Mouse (Mus musculus): Measurements from ENCODE around the gene Mllt1. TPM values are rescaled to one million over a fixed set of nuclear protein-coding genes. Genes with fewer than 3 reads are reported as not detected.

Mllt1 gene
- 32.8 and 33.6 TPM in 2 replicates for polyA plus RNA-seq (2011; ENCODE audit: insufficient read length, low read depth, missing spikeins)

- TF ChIP-seq POLR2A (IDR thresholded peaks at IDR 0.05; ENCODE audit: low read depth, low read length) (no peak), CTCF (IDR thresholded peaks at IDR 0.05; ENCODE audit: borderline replicate concordance, insufficient read depth, low read length) (peak; percentile 50; the same call in 1 of the 2 replicates)
- Histone ChIP-seq H3K4me3 (ENCODE audit: insufficient read depth, low read length) (peak within 1 kb of the TSS; percentile 77), H3K4me1 (ENCODE audit: control insufficient read depth, insufficient read depth, low read length) (0 out of 2 replicates have a peak, but pooled peaks cover 2% of the 10 kb centered on the region), H3K27ac (ENCODE audit: insufficient read depth, low read length) (no peak within 1 kb of the TSS)
These were observed at the start of gene Mllt1 for GRCm38 (mm10) chr17:56935363-56936131. TSS of gene Mllt1 (minus strand) at chr17:56935415.

GRCm38 (mm10) chr17:56984886-56985285 is 49.7 kb upstream of the Mllt1 start:
- TF ChIP-seq CTCF (IDR thresholded peaks at IDR 0.05; ENCODE audit: borderline replicate concordance, insufficient read depth, low read length), result no peak
- TF ChIP-seq POLR2A (IDR thresholded peaks at IDR 0.05; ENCODE audit: low read depth, low read length), result no peak
- H3K27ac ChIP-seq (ENCODE audit: insufficient read depth, low read length), result no peak overlapping the region
- H3K4me3 ChIP-seq (ENCODE audit: insufficient read depth, low read length), result no peak overlapping the region
- H3K4me1 ChIP-seq (ENCODE audit: control insufficient read depth, insufficient read depth, low read length), result no peaks in the 10 kb centered on the region

GRCm38 (mm10) chr17:56982013-56982412 is 46.8 kb upstream of the Mllt1 start, which contains the start of gene Acer1:
TSS of gene Acer1 (minus strand) at chr17:56982126.
- Histone ChIP-seq H3K4me1 (ENCODE audit: control insufficient read depth, insufficient read depth, low read length) (no peaks in the 10 kb centered on the region), H3K27ac (ENCODE audit: insufficient read depth, low read length) (no peak within 1 kb of the TSS), H3K4me3 (ENCODE audit: insufficient read depth, low read length) (no peak within 1 kb of the TSS)
- TF ChIP-seq CTCF (IDR thresholded peaks at IDR 0.05; ENCODE audit: borderline replicate concordance, insufficient read depth, low read length) (no peak), POLR2A (IDR thresholded peaks at IDR 0.05; ENCODE audit: low read depth, low read length) (no peak)

DNA sequence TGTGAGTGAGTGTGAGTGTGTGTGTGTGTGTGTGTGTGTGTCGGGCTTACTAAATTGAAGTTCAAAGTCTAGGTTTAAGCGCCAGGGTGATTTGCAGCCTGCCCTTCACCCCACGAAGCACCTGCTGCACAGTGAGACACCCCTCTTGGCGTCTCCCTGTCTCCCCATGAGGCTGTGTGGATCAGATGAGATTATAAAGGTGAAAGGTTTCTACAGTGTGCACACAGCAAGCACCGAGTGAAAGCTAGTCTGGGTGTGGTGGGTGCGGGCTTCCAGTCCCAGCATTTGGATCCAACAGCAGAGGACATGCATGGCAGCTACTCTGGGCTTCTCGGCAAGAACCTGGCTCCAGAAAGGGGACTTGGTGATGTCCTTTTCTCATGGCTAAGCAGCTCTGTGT is 45.8 kb upstream of the Mllt1 start:
- TF ChIP-seq CTCF (IDR thresholded peaks at IDR 0.05; ENCODE audit: borderline replicate concordance, insufficient read depth, low read length) (no peak), POLR2A (IDR thresholded peaks at IDR 0.05; ENCODE audit: low read depth, low read length) (no peak)
- Histone ChIP-seq H3K4me1 (ENCODE audit: control insufficient read depth, insufficient read depth, low read length) (no peaks in the 10 kb centered on the region), H3K27ac (ENCODE audit: insufficient read depth, low read length) (no peak overlapping the region), H3K4me3 (ENCODE audit: insufficient read depth, low read length) (no peak overlapping the region)

DNA sequence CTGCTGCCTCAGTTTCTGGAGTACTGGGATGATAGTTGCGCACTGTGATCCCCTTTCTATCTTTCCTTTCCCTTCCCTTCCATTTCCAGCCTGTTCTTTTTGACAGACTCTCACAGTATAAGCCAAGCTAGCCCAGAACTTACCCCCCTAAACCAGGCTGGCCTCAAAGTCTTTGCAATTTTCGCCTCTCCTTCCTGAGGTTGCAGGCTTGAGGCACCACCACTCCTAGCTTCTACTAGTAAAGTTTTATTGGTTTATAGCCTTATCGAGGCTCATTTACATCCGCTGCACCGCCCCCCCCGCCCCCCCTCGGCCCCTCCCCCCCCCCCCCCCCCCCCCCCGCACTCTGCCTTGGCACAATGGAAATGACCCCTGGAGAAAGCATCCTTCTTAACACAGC is 44.3 kb upstream of the Mllt1 start:
- no peak for TF ChIP-seq POLR2A (IDR thresholded peaks at IDR 0.05; ENCODE audit: low read depth, low read length)
- TF ChIP-seq CTCF (IDR thresholded peaks at IDR 0.05; ENCODE audit: borderline replicate concordance, insufficient read depth, low read length), result no peak
- H3K27ac ChIP-seq (ENCODE audit: insufficient read depth, low read length), result no peak overlapping the region
- no peaks in the 10 kb centered on the region for H3K4me1 ChIP-seq (ENCODE audit: control insufficient read depth, insufficient read depth, low read length)
- no peak overlapping the region for H3K4me3 ChIP-seq (ENCODE audit: insufficient read depth, low read length)

DNA sequence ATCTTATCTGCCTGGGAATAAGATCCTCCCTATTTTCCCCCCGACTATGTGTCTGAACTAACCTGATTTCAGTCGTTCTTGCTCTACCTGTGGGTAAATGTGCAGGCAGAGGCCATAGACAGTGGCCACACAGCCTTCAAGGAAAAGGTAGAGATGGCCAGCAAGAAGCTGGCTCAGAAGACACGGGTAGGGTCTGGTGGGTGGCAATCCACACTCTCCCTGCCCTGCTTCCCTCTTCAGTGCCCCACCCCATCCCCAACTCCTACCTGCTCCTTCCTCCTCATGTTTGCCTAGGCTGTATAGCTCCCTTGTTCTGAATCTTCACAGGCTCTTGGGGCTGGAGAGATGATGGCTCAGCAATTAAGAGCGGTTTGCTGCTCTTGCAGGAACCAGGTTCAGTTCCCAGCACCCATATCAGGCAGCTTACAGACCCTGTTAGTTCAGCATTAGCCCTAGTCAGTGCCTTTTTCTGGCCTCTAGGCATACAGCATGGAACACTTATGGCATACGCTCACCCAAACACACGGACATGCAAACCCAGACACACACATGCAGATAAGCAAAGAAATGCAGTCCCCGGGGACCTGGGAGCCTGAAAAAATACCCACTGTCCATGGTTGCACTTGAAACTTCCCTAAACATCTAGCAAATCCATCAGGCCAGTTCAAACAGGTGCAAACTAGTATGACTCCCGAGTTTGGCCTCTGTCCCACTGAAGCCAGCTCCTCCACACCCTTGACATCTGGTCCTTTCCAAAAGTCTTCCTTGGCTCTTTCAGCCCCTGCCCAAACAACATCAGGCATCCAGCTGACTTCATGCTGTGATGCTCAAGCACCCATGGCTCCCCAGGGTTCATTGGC is 41.5 kb upstream of the Mllt1 start:
- H3K4me1 ChIP-seq (ENCODE audit: control insufficient read depth, insufficient read depth, low read length), result no peaks in the 10 kb centered on the region
- no peak overlapping the region for H3K4me3 ChIP-seq (ENCODE audit: insufficient read depth, low read length)
- TF ChIP-seq POLR2A (IDR thresholded peaks at IDR 0.05; ENCODE audit: low read depth, low read length) (no peak), CTCF (IDR thresholded peaks at IDR 0.05; ENCODE audit: borderline replicate concordance, insufficient read depth, low read length) (no peak)
- H3K27ac ChIP-seq (ENCODE audit: insufficient read depth, low read length), result no peak overlapping the region

GRCm38 (mm10) chr17:56975391-56975790 is 40.2 kb upstream of the Mllt1 start:
- H3K4me3 ChIP-seq (ENCODE audit: insufficient read depth, low read length), result no peak overlapping the region

GRCm38 (mm10) chr17:56974708-56975240 is 39.6 kb upstream of the Mllt1 start:
- Histone ChIP-seq H3K27ac (ENCODE audit: insufficient read depth, low read length) (no peak overlapping the region), H3K4me1 (ENCODE audit: control insufficient read depth, insufficient read depth, low read length) (no peaks in the 10 kb centered on the region), H3K4me3 (ENCODE audit: insufficient read depth, low read length) (no peak overlapping the region)
- TF ChIP-seq POLR2A (IDR thresholded peaks at IDR 0.05; ENCODE audit: low read depth, low read length) (no peak), CTCF (IDR thresholded peaks at IDR 0.05; ENCODE audit: borderline replicate concordance, insufficient read depth, low read length) (no peak)

More at GRCm38 (mm10) chr17:56975391-56975790, 40.2 kb upstream of the Mllt1 start:
- TF ChIP-seq POLR2A (IDR thresholded peaks at IDR 0.05; ENCODE audit: low read depth, low read length) (no peak), CTCF (IDR thresholded peaks at IDR 0.05; ENCODE audit: borderline replicate concordance, insufficient read depth, low read length) (no peak)
- no peak overlapping the region for H3K27ac ChIP-seq (ENCODE audit: insufficient read depth, low read length)
- no peaks in the 10 kb centered on the region for H3K4me1 ChIP-seq (ENCODE audit: control insufficient read depth, insufficient read depth, low read length)

- TF ChIP-seq POLR2A (IDR thresholded peaks at IDR 0.05; ENCODE audit: low read depth, low read length), result no peak
- TF ChIP-seq CTCF (IDR thresholded peaks at IDR 0.05; ENCODE audit: borderline replicate concordance, insufficient read depth, low read length), result no peak
- no peaks in the 10 kb centered on the region for H3K4me1 ChIP-seq (ENCODE audit: control insufficient read depth, insufficient read depth, low read length)
- H3K27ac ChIP-seq (ENCODE audit: insufficient read depth, low read length), result no peak overlapping the region
- H3K4me3 ChIP-seq (ENCODE audit: insufficient read depth, low read length), result no peak overlapping the region
These were observed 38.9 kb upstream of the Mllt1 start for GRCm38 (mm10) chr17:56973956-56974707.
